Mouse (Mus musculus): ENCODE data around the gene Gli3. TPM values are rescaled to one million over a fixed set of nuclear protein-coding genes. Genes with fewer than 3 reads are reported as not detected.

The Gli3 gene
- polyA plus RNA-seq, 1 experiment = 0.11 TPM

GRCm38 (mm10) chr13:15618051-15618692, 155.1 kb downstream of the Gli3 start:
- H3K4me1 ChIP-seq (ENCODE audit: control insufficient read depth, insufficient read depth, low read length) = no peaks in the 10 kb centered on the region
- TF ChIP-seq CTCF (IDR thresholded peaks at IDR 0.05; ENCODE audit: low read depth, low read length) (no peak), POLR2A (IDR thresholded peaks at IDR 0.05; ENCODE audit: borderline replicate concordance, low read depth, low read length) (no peak)
- no peak overlapping the region for H3K27ac ChIP-seq (ENCODE audit: insufficient read depth, low read depth, low read length)
- H3K4me3 ChIP-seq (ENCODE audit: insufficient read depth, low read length) = no peak overlapping the region

- Histone ChIP-seq H3K4me3 (ENCODE audit: insufficient read depth, low read length) (no peak overlapping the region), H3K27ac (ENCODE audit: insufficient read depth, low read depth, low read length) (no peak overlapping the region), H3K4me1 (ENCODE audit: control insufficient read depth, insufficient read depth, low read length) (no peaks in the 10 kb centered on the region)
- TF ChIP-seq POLR2A (IDR thresholded peaks at IDR 0.05; ENCODE audit: borderline replicate concordance, low read depth, low read length) (no peak), CTCF (IDR thresholded peaks at IDR 0.05; ENCODE audit: low read depth, low read length) (no peak)
Observed at GRCm38 (mm10) chr13:15621009-15621408, 158.0 kb downstream of the Gli3 start.

GRCm38 (mm10) chr13:15624490-15625353, 161.7 kb downstream of the Gli3 start:
- TF ChIP-seq POLR2A (IDR thresholded peaks at IDR 0.05; ENCODE audit: borderline replicate concordance, low read depth, low read length) (no peak), CTCF (IDR thresholded peaks at IDR 0.05; ENCODE audit: low read depth, low read length) (no peak)
- no peak overlapping the region for H3K27ac ChIP-seq (ENCODE audit: insufficient read depth, low read depth, low read length)
- no peak overlapping the region for H3K4me3 ChIP-seq (ENCODE audit: insufficient read depth, low read length)
- no peaks in the 10 kb centered on the region for H3K4me1 ChIP-seq (ENCODE audit: control insufficient read depth, insufficient read depth, low read length)

DNA sequence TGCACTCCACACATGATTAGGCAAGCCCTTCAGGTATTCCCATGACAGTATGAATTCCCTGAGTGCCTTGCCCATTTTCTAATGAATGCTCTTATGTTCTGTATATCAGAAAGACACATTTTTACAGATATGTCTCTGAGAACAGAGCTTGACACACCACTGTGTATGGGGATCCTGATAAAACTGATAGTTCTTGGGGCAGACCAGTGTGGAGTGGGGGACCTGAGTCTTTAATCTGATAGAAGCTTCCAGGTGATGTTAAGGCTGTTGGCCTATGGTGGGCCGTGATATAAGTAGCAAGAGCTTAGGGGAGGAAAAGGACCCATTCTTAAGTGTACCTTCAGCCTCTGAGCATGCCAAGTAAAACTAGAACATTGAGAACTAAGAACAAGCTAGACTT, 178.5 kb downstream of the Gli3 start:
- no peak for TF ChIP-seq POLR2A (IDR thresholded peaks at IDR 0.05; ENCODE audit: borderline replicate concordance, low read depth, low read length)
- TF ChIP-seq CTCF (IDR thresholded peaks at IDR 0.05; ENCODE audit: low read depth, low read length) = no peak
- H3K27ac ChIP-seq (ENCODE audit: insufficient read depth, low read depth, low read length) = no peak overlapping the region
- no peaks in the 10 kb centered on the region for H3K4me1 ChIP-seq (ENCODE audit: control insufficient read depth, insufficient read depth, low read length)
- H3K4me3 ChIP-seq (ENCODE audit: insufficient read depth, low read length) = no peak overlapping the region

- Histone ChIP-seq H3K27ac (ENCODE audit: insufficient read depth, low read depth, low read length) (no peak overlapping the region), H3K4me3 (ENCODE audit: insufficient read depth, low read length) (no peak overlapping the region), H3K4me1 (ENCODE audit: control insufficient read depth, insufficient read depth, low read length) (no peaks in the 10 kb centered on the region)
- TF ChIP-seq POLR2A (IDR thresholded peaks at IDR 0.05; ENCODE audit: borderline replicate concordance, low read depth, low read length) (no peak), CTCF (IDR thresholded peaks at IDR 0.05; ENCODE audit: low read depth, low read length) (no peak)
Observed at GRCm38 (mm10) chr13:15660502-15660901, 197.5 kb downstream of the Gli3 start.

GRCm38 (mm10) chr13:15662375-15662774, 199.3 kb downstream of the Gli3 start:
- Histone ChIP-seq H3K27ac (ENCODE audit: insufficient read depth, low read depth, low read length) (no peak overlapping the region), H3K4me1 (ENCODE audit: control insufficient read depth, insufficient read depth, low read length) (no peaks in the 10 kb centered on the region), H3K4me3 (ENCODE audit: insufficient read depth, low read length) (no peak overlapping the region)
- no peak for TF ChIP-seq POLR2A (IDR thresholded peaks at IDR 0.05; ENCODE audit: borderline replicate concordance, low read depth, low read length)
- TF ChIP-seq CTCF (IDR thresholded peaks at IDR 0.05; ENCODE audit: low read depth, low read length) = no peak

- no peak overlapping the region for H3K4me3 ChIP-seq (ENCODE audit: insufficient read depth, low read length)
- TF ChIP-seq POLR2A (IDR thresholded peaks at IDR 0.05; ENCODE audit: borderline replicate concordance, low read depth, low read length) (no peak), CTCF (IDR thresholded peaks at IDR 0.05; ENCODE audit: low read depth, low read length) (no peak)
- H3K4me1 ChIP-seq (ENCODE audit: control insufficient read depth, insufficient read depth, low read length) = no peaks in the 10 kb centered on the region
- no peak overlapping the region for H3K27ac ChIP-seq (ENCODE audit: insufficient read depth, low read depth, low read length)
Observed at GRCm38 (mm10) chr13:15664580-15665201, 201.7 kb downstream of the Gli3 start.

DNA sequence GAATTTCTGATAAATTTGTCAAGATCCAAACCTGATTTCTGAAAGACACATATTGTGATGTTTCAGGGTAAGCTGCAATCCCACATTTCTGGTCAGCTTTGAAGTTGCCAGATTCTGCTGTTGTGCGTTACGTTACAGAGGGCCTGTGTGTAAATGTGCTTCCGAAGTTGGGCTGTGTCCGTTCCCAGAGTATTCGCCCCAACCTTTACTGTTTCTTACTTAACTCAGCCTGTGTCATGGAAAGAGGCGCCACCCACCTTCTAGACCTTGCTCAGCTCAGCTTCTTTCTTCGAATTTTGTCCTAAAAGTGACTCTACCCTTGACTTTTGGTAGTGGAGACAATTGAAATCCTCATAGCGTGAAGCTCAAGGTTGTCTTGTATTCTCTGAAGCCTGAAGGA, 202.5 kb downstream of the Gli3 start:
- H3K4me1 ChIP-seq (ENCODE audit: control insufficient read depth, insufficient read depth, low read length) = no peaks in the 10 kb centered on the region
- TF ChIP-seq POLR2A (IDR thresholded peaks at IDR 0.05; ENCODE audit: borderline replicate concordance, low read depth, low read length) (no peak), CTCF (IDR thresholded peaks at IDR 0.05; ENCODE audit: low read depth, low read length) (no peak)
- no peak overlapping the region for H3K27ac ChIP-seq (ENCODE audit: insufficient read depth, low read depth, low read length)
- H3K4me3 ChIP-seq (ENCODE audit: insufficient read depth, low read length) = no peak overlapping the region

GRCm38 (mm10) chr13:15670144-15670961, 207.3 kb downstream of the Gli3 start:
- no peaks in the 10 kb centered on the region for H3K4me1 ChIP-seq (ENCODE audit: control insufficient read depth, insufficient read depth, low read length)
- TF ChIP-seq POLR2A (IDR thresholded peaks at IDR 0.05; ENCODE audit: borderline replicate concordance, low read depth, low read length) (no peak), CTCF (IDR thresholded peaks at IDR 0.05; ENCODE audit: low read depth, low read length) (no peak)

More at GRCm38 (mm10) chr13:15670144-15670961, 207.3 kb downstream of the Gli3 start:
- Histone ChIP-seq H3K4me3 (ENCODE audit: insufficient read depth, low read length) (no peak overlapping the region), H3K27ac (ENCODE audit: insufficient read depth, low read depth, low read length) (no peak overlapping the region)

Measured in bone marrow macrophage, adult 2 months (primary cell).